Mouse (Mus musculus): ENCODE results near the gene Slc30a5. TPM values are rescaled to one million over a fixed set of nuclear protein-coding genes. Genes with fewer than 3 reads are reported as not detected.

Gene Slc30a5
- polyA plus RNA-seq, 1 experiment from 2014 or later: 57.2 TPM

Other genes starting within 250 kb of the Slc30a5 start
- 4.0 TPM in 2 replicates for gene Marveld2, start 216.5 kb downstream of the Slc30a5 start, polyA plus RNA-seq (2015; fragmentation: Nextera tagmentation; extraction: Ambion mirVana)
- gene Ak6, start 182.4 kb downstream of the Slc30a5 start, polyA plus RNA-seq (2015; fragmentation: Nextera tagmentation; extraction: Ambion mirVana): 282 and 298 TPM in 2 replicates
- 24.5 and 26.2 TPM in 2 replicates for gene Rad17, start 182.4 kb downstream of the Slc30a5 start, polyA plus RNA-seq (2015; fragmentation: Nextera tagmentation; extraction: Ambion mirVana)
- 18.4 and 18.9 TPM in 2 replicates for gene Taf9, start 181.8 kb downstream of the Slc30a5 start, polyA plus RNA-seq (2015; fragmentation: Nextera tagmentation; extraction: Ambion mirVana)
- gene Ccdc125, start 163.7 kb downstream of the Slc30a5 start, polyA plus RNA-seq (2015; fragmentation: Nextera tagmentation; extraction: Ambion mirVana): 4.8 and 5.2 TPM in 2 replicates
- gene Cdk7, start 102.5 kb downstream of the Slc30a5 start, polyA plus RNA-seq (2015; fragmentation: Nextera tagmentation; extraction: Ambion mirVana): 109 and 112 TPM in 2 replicates
- gene Mrps36, start 88.8 kb downstream of the Slc30a5 start, polyA plus RNA-seq (2015; fragmentation: Nextera tagmentation; extraction: Ambion mirVana): 100.0 and 102 TPM in 2 replicates
- gene Cenph, start 57.5 kb downstream of the Slc30a5 start, polyA plus RNA-seq (2015; fragmentation: Nextera tagmentation; extraction: Ambion mirVana): 40.2 and 40.7 TPM in 2 replicates
- 241 and 246 TPM in 2 replicates for gene Ccnb1, start 46.9 kb downstream of the Slc30a5 start, polyA plus RNA-seq (2015; fragmentation: Nextera tagmentation; extraction: Ambion mirVana)